Comparison of ENCODE assay signal across 9 mouse cellular contexts in genomic region chr11:88523921-88524320, GRCm38 (mm10).
DNase-seq lines count a peak whose midpoint lies in the region; ATAC-seq lines count a peak whose summit lies in the region.
"Had no signal": no experiment of that assay in that cellular context is flagged by ENCODE, and none has a peak within 500 bp of the region (broad histone marks: within the 10 kb centered on the region; RNA-seq: fewer than 3 reads in every experiment).

No protein-coding gene starts in this region.

- H3K9me3 ChIP-seq in forebrain, embryonic 10.5 days = no peaks in the 10 kb centered on the region
- no peaks in the 10 kb centered on the region for H3K9me3 ChIP-seq in forebrain, embryonic 16.5 days (ENCODE audit: control insufficient read depth, low read length)
- H3K9me3 ChIP-seq: megakaryocyte, embryonic 14.5 days had no signal

- H3K4me3 ChIP-seq in forebrain, embryonic 10.5 days = no peak overlapping the region
- H3K4me3 ChIP-seq in forebrain, embryonic 16.5 days (replicated peaks; ENCODE audit: low read length) = no peak overlapping the region
- H3K4me3 ChIP-seq: megakaryocyte, embryonic 14.5 days had no signal

- WGBS in forebrain, embryonic 10.5 days = 72% methylated on average over 4 of the region's 4 CpGs
- WGBS in forebrain, embryonic 16.5 days = 50% methylated on average over 4 of the region's 4 CpGs

- no peaks in the 10 kb centered on the region for H3K27me3 ChIP-seq in forebrain, embryonic 10.5 days (ENCODE audit: poor library complexity, severe bottlenecking)
- no peaks in the 10 kb centered on the region for H3K27me3 ChIP-seq in forebrain, embryonic 16.5 days (replicated peaks; ENCODE audit: control insufficient read depth, insufficient read depth, low read length)
- H3K27me3 ChIP-seq: megakaryocyte, embryonic 14.5 days had no signal

- H3K9ac ChIP-seq in forebrain, embryonic 16.5 days (replicated peaks; ENCODE audit: low read depth, low read length) = no peak overlapping the region

- peaks cover 85% of the 10 kb centered on the region for H3K4me1 ChIP-seq in forebrain, embryonic 10.5 days
- peaks cover 75% of the 10 kb centered on the region for H3K4me1 ChIP-seq in forebrain, embryonic 16.5 days (replicated peaks; ENCODE audit: control insufficient read depth, insufficient read depth, low read length)

- no peak overlapping the region for H3K4me2 ChIP-seq in forebrain, embryonic 16.5 days (ENCODE audit: low read length)

- no peak for DNase-seq in forebrain, embryonic 10.5 days (ENCODE audit: extremely low spot score, low spot score)
- DNase-seq in Muller cell, postnatal 12 days (ENCODE audit: inconsistent ontology term) = peak; percentile 73
- peak; percentile 90 for DNase-seq in heart, adult 8-10 months (ENCODE audit: low spot score)
- DNase-seq in kidney, postnatal 36 days = peak; percentile 62 to 69
- DNase-seq in testis, postnatal 10 days (ENCODE audit: low spot score) = peak; percentile 83
- DNase-seq in thymus, postnatal 25 days = no peak
- no peak for DNase-seq in thymus, postnatal 0 days (ENCODE audit: low spot score)

- peak overlapping the region; percentile 78 for H3K27ac ChIP-seq in forebrain, embryonic 10.5 days
- H3K27ac ChIP-seq in forebrain, embryonic 16.5 days (ENCODE audit: low read length) = no peak overlapping the region

- no peak for ATAC-seq in forebrain, embryonic 16.5 days

- peaks cover 33% of the 10 kb centered on the region for H3K36me3 ChIP-seq in forebrain, embryonic 10.5 days (replicated peaks)
- H3K36me3 ChIP-seq in forebrain, embryonic 16.5 days (ENCODE audit: control insufficient read depth, insufficient read depth) = no peaks in the 10 kb centered on the region

Comparison
In these comparisons a context has a peak if more than half of its experiments do, and no peak if none do; other contexts are left out.
1. DNase-seq: peak in Muller cell, postnatal 12 days (single experiment), heart, adult 8-10 months (single experiment), kidney, postnatal 36 days (2 of 2) and testis, postnatal 10 days (single experiment); none in forebrain, embryonic 10.5 days (single experiment), thymus, postnatal 25 days (single experiment) and thymus, postnatal 0 days (single experiment).